Mouse (Mus musculus) intestine, postnatal 0 days (tissue): ENCODE measurements at regions not wholly inside any gene's neighbourhood (a gene's known extent, or its start where the extent isn't known, plus 50 kb on each side); places are given as distances from the start of the nearest gene placed in this dataset.

Experiments
- ATAC-seq: fragments of 200-750 bp; cut with Nextera tagmentation; 2 replicates; pipeline ENCODE4 v1.8.0; 2017; ENCODE audit warnings: mild to moderate bottlenecking, moderate TSS enrichment, moderate library complexity
- H3K27ac ChIP-seq: fragments of 300-500 bp; sonication (generic); 2 replicates; pipeline ENCODE4 v1.5.1; 2014; ENCODE audit warnings: mild to moderate bottlenecking, low read depth, low read length, moderate library complexity
- H3K27me3 ChIP-seq: fragments of 300-500 bp; sonication (generic); replicated peaks from 2 replicates; pipeline ENCODE4 v1.6.1; 2014; ENCODE audit warnings: low read length, mixed read lengths; ENCODE audit not compliant: control insufficient read depth, insufficient read depth
- H3K36me3 ChIP-seq: fragments of 300-500 bp; sonication (generic); 2 replicates; pipeline ENCODE4 v1.6.1; 2014; ENCODE audit warnings: mild to moderate bottlenecking, moderate library complexity; ENCODE audit not compliant: control insufficient read depth, insufficient read depth
- H3K4me1 ChIP-seq: fragments of 300-500 bp; sonication (generic); replicated peaks from 2 replicates; pipeline ENCODE4 v1.6.1; 2014; ENCODE audit warnings: antibody characterized with exemption, low read length, mixed read lengths; ENCODE audit not compliant: control insufficient read depth, insufficient read depth
- H3K4me2 ChIP-seq: fragments of 300-500 bp; sonication (generic); replicated peaks from 2 replicates; pipeline ENCODE4 v1.6.1; 2014; ENCODE audit warnings: low read depth, mild to moderate bottlenecking, moderate library complexity
- H3K4me3 ChIP-seq: fragments of 300-500 bp; sonication (generic); 2 replicates; pipeline ENCODE4 v1.5.1; 2014; ENCODE audit warnings: low read depth, low read length
- H3K9ac ChIP-seq: fragments of 300-500 bp; sonication (generic); 2 replicates; pipeline ENCODE4 v1.6.1; 2014; ENCODE audit warnings: mild to moderate bottlenecking, low read depth, low read length
- H3K9me3 ChIP-seq: fragments of 300-500 bp; sonication (generic); 2 replicates; pipeline ENCODE4 v1.6.1; 2016; ENCODE audit warnings: mixed run types; ENCODE audit not compliant: control insufficient read depth
- CTCF ChIP-seq: sonication (generic); IDR thresholded peaks from 2 replicates; pipeline ENCODE4 v1.5.1; 2016; ENCODE audit warnings: low read depth, mild to moderate bottlenecking, control low read depth, antibody characterized with exemption, moderate library complexity
- WGBS: fragments of 180-500 bp; shearing (Covaris S2); extraction: QIAGEN DNeasy Blood & Tissue Kit; methylation state at CpG from one replicate; pipeline ENCODE4 v1.1.7; 2014; 5-methylcytosine and 5-hydroxymethylcytosine counted together

- Histone ChIP-seq H3K4me3 (no peak overlapping the region), H3K36me3 (no peaks in the 10 kb centered on the region), H3K9ac (no peak overlapping the region), H3K9me3 (no peaks in the 10 kb centered on the region), H3K27ac (no peak overlapping the region), H3K27me3 (no peaks in the 10 kb centered on the region), H3K4me1 (no peaks in the 10 kb centered on the region), H3K4me2 (no peak overlapping the region)
- ATAC-seq = no peak
- 48% methylated on average over 4 of the region's 4 CpGs for WGBS
- TF ChIP-seq CTCF = no peak
Observed at GRCm38 (mm10) chr10:97376376-97376775, 103.0 kb upstream of the Dcn start.

- Histone ChIP-seq H3K4me1 (no peaks in the 10 kb centered on the region), H3K27me3 (no peaks in the 10 kb centered on the region), H3K4me3 (no peak overlapping the region), H3K9ac (no peak overlapping the region), H3K27ac (no peak overlapping the region), H3K36me3 (no peaks in the 10 kb centered on the region), H3K4me2 (no peak overlapping the region), H3K9me3 (no peaks in the 10 kb centered on the region)
- ATAC-seq = no peak
- no peak for TF ChIP-seq CTCF
Observed at GRCm38 (mm10) chr10:97381586-97381985, 97.8 kb upstream of the Dcn start.

- Histone ChIP-seq H3K4me1 (no peaks in the 10 kb centered on the region), H3K4me2 (no peak overlapping the region), H3K27me3 (no peaks in the 10 kb centered on the region), H3K27ac (no peak overlapping the region), H3K9me3 (no peaks in the 10 kb centered on the region), H3K9ac (no peak overlapping the region), H3K4me3 (no peak overlapping the region), H3K36me3 (no peaks in the 10 kb centered on the region)
- WGBS = 97% methylated on average over 1 of the region's 1 CpGs
- no peak for TF ChIP-seq CTCF
- ATAC-seq = no peak
Observed at GRCm38 (mm10) chr10:97383881-97384280, 95.5 kb upstream of the Dcn start.

GRCm38 (mm10) chr10:97387196-97387876 is 92.1 kb upstream of the Dcn start:
- WGBS = 39% methylated on average over 3 of the region's 3 CpGs
- ATAC-seq = no peak
- no peaks in the 10 kb centered on the region for H3K4me1 ChIP-seq
- H3K9ac ChIP-seq = no peak overlapping the region
- no peak for TF ChIP-seq CTCF
- no peak overlapping the region for H3K4me3 ChIP-seq
- no peaks in the 10 kb centered on the region for H3K9me3 ChIP-seq
- H3K4me2 ChIP-seq = no peak overlapping the region
- no peaks in the 10 kb centered on the region for H3K36me3 ChIP-seq
- no peaks in the 10 kb centered on the region for H3K27me3 ChIP-seq
- H3K27ac ChIP-seq = no peak overlapping the region

GRCm38 (mm10) chr10:97389647-97390590 is 89.5 kb upstream of the Dcn start:
- H3K9me3 ChIP-seq = no peaks in the 10 kb centered on the region
- no peaks in the 10 kb centered on the region for H3K27me3 ChIP-seq
- no peak overlapping the region for H3K4me3 ChIP-seq
- no peak for TF ChIP-seq CTCF
- no peak for ATAC-seq
- H3K27ac ChIP-seq = no peak overlapping the region
- H3K4me1 ChIP-seq = no peaks in the 10 kb centered on the region
- no peak overlapping the region for H3K4me2 ChIP-seq
- WGBS = 65% methylated on average over 7 of the region's 7 CpGs
- no peak overlapping the region for H3K9ac ChIP-seq
- no peaks in the 10 kb centered on the region for H3K36me3 ChIP-seq

GRCm38 (mm10) chr10:97397062-97397771 is 82.2 kb upstream of the Dcn start:
- no peak overlapping the region for H3K4me3 ChIP-seq
- H3K4me2 ChIP-seq = no peak overlapping the region
- ATAC-seq = no peak
- H3K9ac ChIP-seq = no peak overlapping the region
- H3K9me3 ChIP-seq = no peaks in the 10 kb centered on the region
- no peak for TF ChIP-seq CTCF
- no peaks in the 10 kb centered on the region for H3K27me3 ChIP-seq
- no peaks in the 10 kb centered on the region for H3K36me3 ChIP-seq
- H3K27ac ChIP-seq = no peak overlapping the region
- no peaks in the 10 kb centered on the region for H3K4me1 ChIP-seq
- WGBS = 47% methylated on average over 9 of the region's 9 CpGs
